28 mouse cellular contexts compared by ENCODE assay signal in genomic region chr13:93188738-93189137, GRCm38 (mm10). TPM values are rescaled to one million over a fixed set of nuclear protein-coding genes. Genes with fewer than 3 reads are reported as not detected.
DNase-seq lines count a peak whose midpoint lies in the region; ATAC-seq and TF ChIP-seq lines count a peak whose summit lies in the region.
"Had no signal": no experiment of that assay in that cellular context is flagged by ENCODE, and none has a peak within 500 bp of the region (broad histone marks: within the 10 kb centered on the region; RNA-seq: fewer than 3 reads in every experiment).

No protein-coding gene starts in this region.

- 79% methylated on average over 3 of the region's 3 CpGs for WGBS in heart, embryonic 15.5 days
- 61% methylated on average over 3 of the region's 3 CpGs for WGBS in heart, adult 2 months
- 64% methylated on average over 3 of the region's 3 CpGs for WGBS in lung, postnatal 0 days
- WGBS in lung, adult 2 months, result 57% methylated on average over 3 of the region's 3 CpGs
- 73% methylated on average over 3 of the region's 3 CpGs for WGBS in liver, embryonic 16.5 days (ENCODE audit: insufficient replicate concordance)

- peaks cover 20% of the 10 kb centered on the region for H3K4me1 ChIP-seq in heart, embryonic 15.5 days (replicated peaks)
- H3K4me1 ChIP-seq in heart, adult 2 months (ENCODE audit: control insufficient read depth, insufficient read depth, low read length), result peaks cover 9% of the 10 kb centered on the region
- H3K4me1 ChIP-seq in lung, postnatal 0 days (ENCODE audit: insufficient read depth, low read depth, low read length), result no peaks in the 10 kb centered on the region; the same call in 1 of the 2 replicates
- peaks cover 10% of the 10 kb centered on the region for H3K4me1 ChIP-seq in lung, adult 2 months (ENCODE audit: control insufficient read depth, insufficient read depth, low read length)
- peaks cover 4% of the 10 kb centered on the region for H3K4me1 ChIP-seq in brown adipose tissue, adult 24 weeks (ENCODE audit: control insufficient read depth, insufficient read depth, insufficient read length, low read length)
- H3K4me1 ChIP-seq in liver, embryonic 16.5 days (ENCODE audit: control insufficient read depth, low read depth, low read length), result peaks cover 4% of the 10 kb centered on the region; the same call in 1 of the 2 replicates

- no peak overlapping the region for H3K4me3 ChIP-seq in heart, embryonic 15.5 days
- no peak overlapping the region for H3K4me3 ChIP-seq in heart, adult 2 months
- no peak overlapping the region; the same call in 1 of the 2 replicates for H3K4me3 ChIP-seq in lung, postnatal 0 days (ENCODE audit: low read depth, low read length)
- H3K4me3 ChIP-seq in lung, adult 2 months (replicated peaks; ENCODE audit: extremely low read depth, low read depth, low read length), result no peak overlapping the region
- no peak overlapping the region for H3K4me3 ChIP-seq in brown adipose tissue, adult 24 weeks (ENCODE audit: insufficient read depth, low read depth, low read length)
- H3K4me3 ChIP-seq in liver, embryonic 16.5 days (ENCODE audit: low read depth, low read length), result no peak overlapping the region
- H3K4me3 ChIP-seq: erythroblast, embryonic 14.5 days; forebrain, embryonic 13.5 days; kidney, embryonic 15.5 days; limb, embryonic 10.5 days; neural tube, embryonic 15.5 days had no signal

- ATAC-seq in heart, embryonic 15.5 days (replicated peaks; ENCODE audit: insufficient number of reproducible peaks, insufficient read depth, low FRiP score, low read depth), result no peak
- no peak for ATAC-seq in lung, postnatal 0 days
- ATAC-seq in liver, embryonic 16.5 days (ENCODE audit: low read depth), result no peak
- ATAC-seq: forebrain, embryonic 13.5 days; hindbrain, embryonic 16.5 days; intestine, embryonic 16.5 days; midbrain, embryonic 16.5 days; Patski had no signal

- intact Hi-C loops in heart, adult 2 months (cut with DNase I), result no loop called here

- no peaks in the 10 kb centered on the region for H3K27me3 ChIP-seq in heart, embryonic 15.5 days
- H3K27me3 ChIP-seq in heart, adult 2 months (ENCODE audit: control insufficient read depth, insufficient read depth, low read length), result no peaks in the 10 kb centered on the region
- no peaks in the 10 kb centered on the region for H3K27me3 ChIP-seq in lung, postnatal 0 days (replicated peaks; ENCODE audit: insufficient read depth, low read length)
- H3K27me3 ChIP-seq in liver, embryonic 16.5 days (ENCODE audit: control insufficient read depth, insufficient read depth, low read depth, low read length), result no peaks in the 10 kb centered on the region
- H3K27me3 ChIP-seq: forebrain, embryonic 13.5 days; kidney, embryonic 15.5 days; neural tube, embryonic 15.5 days; Patski had no signal

- DNase-seq in heart, adult 2 months, result no peak
- no peak for DNase-seq in lung, postnatal 0 days (ENCODE audit: low spot score)
- DNase-seq in lung, adult 2 months, result no peak
- no peak for DNase-seq in urinary bladder, postnatal 36 days (ENCODE audit: low spot score in 2 of 2)
- DNase-seq in gastrocnemius, adult 18-20 months (ENCODE audit: low spot score), result no peak
- DNase-seq: adrenal gland, postnatal 10 days; cerebellum, adult 11 months; cerebellum, postnatal 14 days; embryo, embryonic 11 days; gastrocnemius, postnatal 10 days; heart, adult 11 months; heart, postnatal 14 days; right cerebral cortex, postnatal 14 days; spleen, adult 18-20 months; thymus, adult 18-20 months had no signal

- peaks cover 8% of the 10 kb centered on the region; the same call in 1 of the 2 replicates for H3K36me3 ChIP-seq in heart, embryonic 15.5 days
- H3K36me3 ChIP-seq in heart, adult 2 months (ENCODE audit: control insufficient read depth, insufficient read depth, low read length), result peaks cover 17% of the 10 kb centered on the region
- no peaks in the 10 kb centered on the region for H3K36me3 ChIP-seq in lung, postnatal 0 days (ENCODE audit: insufficient read depth, low read length)
- H3K36me3 ChIP-seq in liver, embryonic 16.5 days (ENCODE audit: control insufficient read depth, insufficient read depth), result no peaks in the 10 kb centered on the region; the same call in 1 of the 2 replicates
- H3K36me3 ChIP-seq: neural tube, embryonic 15.5 days had no signal

- no peak overlapping the region for H3K9ac ChIP-seq in heart, embryonic 15.5 days
- H3K9ac ChIP-seq in heart, adult 2 months (ENCODE audit: low read depth, low read length), result no peak overlapping the region
- no peak overlapping the region for H3K9ac ChIP-seq in lung, postnatal 0 days (replicated peaks; ENCODE audit: low read depth)
- no peak overlapping the region for H3K9ac ChIP-seq in liver, embryonic 16.5 days (ENCODE audit: low read depth, low read length)
- H3K9ac ChIP-seq: forebrain, embryonic 13.5 days; kidney, embryonic 15.5 days; liver, embryonic 14.5 days; neural tube, embryonic 15.5 days had no signal

- TF ChIP-seq CTCF in heart, adult 2 months (IDR thresholded peaks at IDR 0.05), result no peak
- no peak for TF ChIP-seq CTCF in lung, postnatal 0 days (IDR thresholded peaks at IDR 0.05)
- TF ChIP-seq CTCF in lung, adult 2 months (IDR thresholded peaks at IDR 0.05; ENCODE audit: insufficient read depth, low read length), result no peak

- peak overlapping the region; percentile 8; the same call in 1 of the 2 replicates for H3K27ac ChIP-seq in heart, embryonic 15.5 days
- H3K27ac ChIP-seq in heart, adult 2 months, result no peak overlapping the region
- H3K27ac ChIP-seq in lung, postnatal 0 days (ENCODE audit: low read length), result peak overlapping the region; percentile 72
- H3K27ac ChIP-seq in brown adipose tissue, adult 24 weeks (replicated peaks; ENCODE audit: low read depth, low read length), result 0 out of 2 replicates have a peak overlapping the region, but pooled peaks have one; percentile 11
- peak overlapping the region; percentile 4; the same call in 1 of the 2 replicates for H3K27ac ChIP-seq in liver, embryonic 16.5 days (ENCODE audit: low read length)
- H3K27ac ChIP-seq: forebrain, embryonic 13.5 days; limb, embryonic 10.5 days; liver, embryonic 14.5 days; neural tube, embryonic 15.5 days had no signal

- no peak for TF ChIP-seq EP300 in heart, adult 2 months (IDR thresholded peaks at IDR 0.05; ENCODE audit: insufficient read depth, low read depth, low read length)
- no peak for TF ChIP-seq EP300 in lung, postnatal 0 days (IDR thresholded peaks at IDR 0.05)

- H3K79me2 ChIP-seq in heart, adult 2 months (replicated peaks; ENCODE audit: control insufficient read depth, insufficient read depth, low read length), result peaks cover 2% of the 10 kb centered on the region; the same call in 1 of the 2 replicates

- no peak for TF ChIP-seq POLR2A in heart, adult 2 months (IDR thresholded peaks at IDR 0.05; ENCODE audit: insufficient read depth, low read depth, low read length)
- no peak for TF ChIP-seq POLR2A in lung, adult 2 months (IDR thresholded peaks at IDR 0.05; ENCODE audit: borderline replicate concordance, extremely low read depth, low read depth, low read length)

- no peaks in the 10 kb centered on the region for H3K9me3 ChIP-seq in heart, embryonic 15.5 days (replicated peaks)
- no peaks in the 10 kb centered on the region for H3K9me3 ChIP-seq in lung, postnatal 0 days (ENCODE audit: low read length)
- H3K9me3 ChIP-seq in liver, embryonic 16.5 days (replicated peaks; ENCODE audit: control insufficient read depth, low read length), result no peaks in the 10 kb centered on the region
- H3K9me3 ChIP-seq: forebrain, embryonic 13.5 days; kidney, embryonic 15.5 days; limb, embryonic 10.5 days; neural tube, embryonic 15.5 days had no signal

- no peak overlapping the region for H3K4me2 ChIP-seq in heart, embryonic 15.5 days
- peak overlapping the region; percentile 27; the same call in 1 of the 2 replicates for H3K4me2 ChIP-seq in lung, postnatal 0 days (replicated peaks; ENCODE audit: low read depth, low read length)
- 0 out of 2 replicates have a peak overlapping the region, but pooled peaks have one; percentile 9 for H3K4me2 ChIP-seq in liver, embryonic 16.5 days (ENCODE audit: low read depth, low read length)
- H3K4me2 ChIP-seq: forebrain, embryonic 13.5 days; neural tube, embryonic 15.5 days had no signal

RNA-seq across cellular contexts. Expression of gene Tent2, which starts 3.4 kb away (rescaled TPM):
- 32.2 and 39.0 TPM in 2 replicates for polyA plus RNA-seq in heart, embryonic 15.5 days (2015; fragmentation: Nextera tagmentation; extraction: Ambion mirVana)
- 10 to 100 TPM; 13.1 to 14.6 TPM for total RNA-seq in heart, adult 2 months (2021)
- 9.7 and 20.8 TPM in 2 replicates for polyA plus RNA-seq in heart, adult 2 months (2012; rRNA removed)
- 34.4 and 35.2 TPM in 2 replicates for polyA plus RNA-seq in lung, postnatal 0 days (2015; fragmentation: Nextera tagmentation; extraction: Ambion mirVana)
- polyA plus RNA-seq in lung, adult 2 months (2012; rRNA removed), result 12.2 and 16.0 TPM in 2 replicates
- polyA plus RNA-seq in brown adipose tissue, adult 24 weeks (2012; ENCODE audit: insufficient read depth, insufficient read length, missing spikeins), result 29.1 and 31.9 TPM in 2 replicates
- polyA plus RNA-seq in liver, embryonic 16.5 days (2015; fragmentation: Nextera tagmentation; extraction: Ambion mirVana), result 30.3 and 30.8 TPM in 2 replicates
- 10 to 100 TPM; 11.3 to 12.6 TPM for total RNA-seq in gastrocnemius, adult 18-20 months (2021)

RNA-seq across cellular contexts. Expression of gene Cmya5, which starts 44.2 kb away (rescaled TPM):
- polyA plus RNA-seq in heart, embryonic 15.5 days (2015; fragmentation: Nextera tagmentation; extraction: Ambion mirVana), result 5.6 and 5.7 TPM in 2 replicates
- total RNA-seq in heart, adult 2 months (2021), result 100 to 1,000 TPM; 335 to 392 TPM
- polyA plus RNA-seq in heart, adult 2 months (2012; rRNA removed), result 46.3 and 76.5 TPM in 2 replicates
- polyA plus RNA-seq in lung, postnatal 0 days (2015; fragmentation: Nextera tagmentation; extraction: Ambion mirVana), result 0.30 and 0.32 TPM in 2 replicates
- 0.88 and 3.9 TPM in 2 replicates for polyA plus RNA-seq in lung, adult 2 months (2012; rRNA removed)
- 4.1 and 7.8 TPM in 2 replicates for polyA plus RNA-seq in brown adipose tissue, adult 24 weeks (2012; ENCODE audit: insufficient read depth, insufficient read length, missing spikeins)
- 0.06 and 0.15 TPM in 2 replicates for polyA plus RNA-seq in liver, embryonic 16.5 days (2015; fragmentation: Nextera tagmentation; extraction: Ambion mirVana)
- total RNA-seq in gastrocnemius, adult 18-20 months (2021), result 1,000 to 10,000 TPM; 1,374 to 1,544 TPM
- polyA plus RNA-seq: erythroblast, embryonic 14.5 days; Patski had no signal
